Mouse (Mus musculus) adrenal gland, adult 18-20 months (tissue): ENCODE measurements around the gene Dsn1. TPM values are rescaled to one million over a fixed set of nuclear protein-coding genes. Genes with fewer than 3 reads are reported as not detected.

ENCODE experiments used
- DNase-seq, 2 experiments: peaks; one replicate each; pipeline ENCODE4 v3.0.0; 2021 to 2022; ENCODE audit warnings: low spot score in 2 of 2
- long read RNA-seq, 2 experiments: library from polyadenylated mRNA; stranded (forward); transcript quantifications; one replicate each; pipeline ENCODE4 v2.0.0; 2021
- total RNA-seq, 2 experiments: library from RNA; stranded (reverse); gene quantifications; 1 replicate in 1 of 2; 2 replicates in 1 of 2; pipeline ENCODE4 v1.2.3; 2021

Dsn1 gene
- total RNA-seq: 1 to 10 TPM; 2.8 to 3.8 TPM
- long read RNA-seq, experiment 1, partial matches to known transcripts: 2 of 4 reads
- long read RNA-seq, experiment 1, other reads (novel, unspliced or antisense): 1 of 4 reads
- long read RNA-seq, experiment 2, partial matches to known transcripts: 0 of 2 reads
- long read RNA-seq, experiment 2, other reads (novel, unspliced or antisense): 0 of 2 reads

- DNase-seq: peak; percentile 90 to 92
Measured at GRCm38 (mm10) chr2:157006511-157007233, at the start of gene Dsn1. Gene Dsn1 (minus strand): TSS chr2:157007154.

- DNase-seq: no peak
Measured at GRCm38 (mm10) chr2:157055721-157056120, 48.8 kb upstream of the Dsn1 start.

- DNase-seq: peak in 1 of 2 experiments; percentile 33
Measured at GRCm38 (mm10) chr2:157054816-157055215, 47.9 kb upstream of the Dsn1 start.

GRCm38 (mm10) chr2:157054297-157054696, 47.3 kb upstream of the Dsn1 start:
- peak in 1 of 2 experiments; percentile 75 for DNase-seq

GRCm38 (mm10) chr2:157053787-157054186, 46.8 kb upstream of the Dsn1 start:
- no peak for DNase-seq

GRCm38 (mm10) chr2:157053124-157053523, 46.2 kb upstream of the Dsn1 start:
- no peak for DNase-seq

- no peak for DNase-seq
Measured at GRCm38 (mm10) chr2:157052448-157052847, 45.5 kb upstream of the Dsn1 start.

GRCm38 (mm10) chr2:157049831-157050243, 42.9 kb upstream of the Dsn1 start:
- no peak for DNase-seq

GRCm38 (mm10) chr2:157048395-157049181, 41.6 kb upstream of the Dsn1 start:
- DNase-seq: no peak

GRCm38 (mm10) chr2:157046956-157047355, 40.0 kb upstream of the Dsn1 start:
- no peak for DNase-seq

- no peak for DNase-seq
Measured at GRCm38 (mm10) chr2:157045932-157046331, 39.0 kb upstream of the Dsn1 start.

- DNase-seq: no peak
Measured at GRCm38 (mm10) chr2:157043987-157044386, 37.0 kb upstream of the Dsn1 start.

GRCm38 (mm10) chr2:157043556-157043955, 36.6 kb upstream of the Dsn1 start:
- DNase-seq: no peak

- no peak for DNase-seq
Measured at GRCm38 (mm10) chr2:157041421-157041820, 34.5 kb upstream of the Dsn1 start.

GRCm38 (mm10) chr2:157040649-157041046, 33.7 kb upstream of the Dsn1 start:
- DNase-seq: no peak

- peak; percentile 37 to 50 for DNase-seq
Measured at GRCm38 (mm10) chr2:157039900-157040648, 33.1 kb upstream of the Dsn1 start.

GRCm38 (mm10) chr2:157037303-157037702, 30.3 kb upstream of the Dsn1 start:
- no peak for DNase-seq

- DNase-seq: peak in 1 of 2 experiments; percentile 28
Measured at GRCm38 (mm10) chr2:157036400-157036799, 29.4 kb upstream of the Dsn1 start.

- DNase-seq: no peak
Measured at GRCm38 (mm10) chr2:157035371-157035770, 28.4 kb upstream of the Dsn1 start.

GRCm38 (mm10) chr2:157030804-157031203, 23.9 kb upstream of the Dsn1 start:
- peak; percentile 83 to 86 for DNase-seq

GRCm38 (mm10) chr2:157028261-157028660, 21.3 kb upstream of the Dsn1 start:
- DNase-seq: no peak
